Mouse (Mus musculus): ENCODE measurements around the gene Gm17304.

DNA sequence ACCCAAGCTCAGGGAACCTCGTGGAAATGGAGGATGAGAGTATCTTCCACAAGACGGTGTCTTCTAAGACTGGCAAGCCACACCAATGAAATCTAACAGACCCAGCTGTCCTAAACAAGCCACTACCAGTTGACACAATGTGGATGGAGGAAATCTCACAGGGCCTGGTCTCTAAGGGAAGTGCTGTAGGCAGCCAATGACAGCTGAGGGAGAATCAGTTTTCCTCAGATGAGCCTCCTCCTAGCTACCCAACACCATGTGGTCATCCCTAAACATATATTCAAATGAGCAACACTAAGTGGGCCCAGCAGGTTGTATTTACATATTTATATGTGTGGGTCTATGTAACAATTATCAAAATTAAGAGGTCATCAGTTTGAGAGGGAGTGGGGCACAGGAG is 11.4 kb upstream of the Gm17304 start:
- TF ChIP-seq CTCF (IDR thresholded peaks at IDR 0.05) (no peak), EP300 (IDR thresholded peaks at IDR 0.05; ENCODE audit: insufficient read depth, low read depth, low read length) (no peak)

All from heart, adult 2 months (tissue).